Mouse (Mus musculus) liver, adult 2 months (tissue): ENCODE results near the gene Hist1h2bp.

Source experiments
- CTCF ChIP-seq: fragments of 200-500 bp; IDR thresholded peaks from 2 replicates; pipeline ENCODE4 v1.5.1; 2011; ENCODE audit warnings: low read depth, low read length, control low read depth
- POLR2A ChIP-seq: fragments of 200-500 bp; IDR thresholded peaks from 2 replicates; pipeline ENCODE4 v1.6.1; 2011; ENCODE audit warnings: low read length, control low read depth; ENCODE audit not compliant: insufficient read depth; ENCODE audit errors: extremely low read depth

GRCm38 (mm10) chr13:21783255-21783617, 4.0 kb upstream of the Hist1h2bp start, which contains the start of gene Hist1h3i:
- 0 out of 2 replicates have a peak, but pooled peaks have one; percentile 6 for TF ChIP-seq POLR2A
- TF ChIP-seq CTCF: no peak
